Mouse (Mus musculus) heart, embryonic 10.5 days (tissue): ENCODE measurements around the gene Stk39. TPM values are rescaled to one million over a fixed set of nuclear protein-coding genes. Genes with fewer than 3 reads are reported as not detected.
A peak's percentile ranks its signal among the peaks of the same experiment; 100 is the strongest.

Experiments
- DNase-seq: peaks from one replicate; pipeline ENCODE4 v3.0.0-alpha.2; 2017; ENCODE audit warnings: low spot score
- H3K27ac ChIP-seq: fragments of 300-500 bp; sonication (generic); 2 replicates; pipeline ENCODE4 v1.5.1; 2016; ENCODE audit warnings: mild to moderate bottlenecking
- H3K27me3 ChIP-seq: fragments of 300-500 bp; sonication (generic); 2 replicates; pipeline ENCODE4 v1.6.1; 2016; ENCODE audit warnings: mild to moderate bottlenecking; ENCODE audit not compliant: poor library complexity, insufficient read depth, severe bottlenecking
- H3K36me3 ChIP-seq: fragments of 300-500 bp; sonication (generic); 2 replicates; pipeline ENCODE4 v1.6.1; 2016; ENCODE audit warnings: mild to moderate bottlenecking, moderate library complexity
- H3K4me1 ChIP-seq: fragments of 300-500 bp; sonication (generic); 2 replicates; pipeline ENCODE4 v1.6.1; 2016; ENCODE audit warnings: mild to moderate bottlenecking
- H3K4me3 ChIP-seq: fragments of 300-500 bp; sonication (generic); 2 replicates; pipeline ENCODE4 v1.5.1; 2016; ENCODE audit warnings: mild to moderate bottlenecking, moderate library complexity
- H3K9me3 ChIP-seq: fragments of 300-500 bp; sonication (generic); 2 replicates; pipeline ENCODE4 v1.6.1; 2016; ENCODE audit warnings: mild to moderate bottlenecking, moderate library complexity
- WGBS: fragments of 180-500 bp; shearing (Covaris S2); methylation state at CpG from one replicate; pipeline ENCODE4 v1.1.7; 2016; 5-methylcytosine and 5-hydroxymethylcytosine counted together
- polyA plus RNA-seq: library from polyadenylated mRNA; unstranded; fragments of >200 nt; fragmentation: Nextera tagmentation; extraction: Ambion mirVana; gene quantifications from 2 replicates; pipeline ENCODE4 v1.2.1, GENCODE M21; 2016

Stk39 gene
- polyA plus RNA-seq, 1 experiment from 2014 or later: 45.2 TPM

DNA sequence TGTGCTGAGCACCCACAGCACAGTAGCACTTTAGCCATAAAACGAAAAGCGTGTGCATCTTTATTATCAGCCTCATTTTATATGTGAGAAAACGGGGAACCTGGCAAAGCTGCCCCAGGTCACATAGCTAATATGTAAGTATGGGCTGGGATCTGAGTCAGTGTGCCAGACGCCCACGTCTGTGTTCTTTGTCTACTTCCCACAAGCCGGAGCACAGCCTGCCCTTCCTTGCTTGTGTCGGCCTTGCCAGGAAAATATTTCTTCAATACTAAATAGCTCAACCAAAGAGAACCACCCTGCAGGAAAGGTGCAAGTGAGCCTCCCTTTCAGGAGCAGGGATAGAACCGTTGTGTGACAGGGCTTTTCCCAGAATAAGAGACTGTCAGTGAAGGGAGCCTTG, 60.9 kb downstream of the Stk39 start:
- Histone ChIP-seq H3K27me3 (no peaks in the 10 kb centered on the region), H3K27ac (peak overlapping the region; percentile 74), H3K4me3 (no peak overlapping the region), H3K4me1 (peaks cover 78% of the 10 kb centered on the region), H3K36me3 (0 out of 2 replicates have a peak, but pooled peaks cover 4% of the 10 kb centered on the region), H3K9me3 (no peaks in the 10 kb centered on the region)
- DNase-seq: no peak
- WGBS: 80% methylated on average over 8 of the region's 8 CpGs

- H3K27me3 ChIP-seq: no peaks in the 10 kb centered on the region
- H3K4me3 ChIP-seq: no peak overlapping the region
- H3K27ac ChIP-seq: 0 out of 2 replicates have a peak overlapping the region, but pooled peaks have one; percentile 13
- no peak for DNase-seq
- no peaks in the 10 kb centered on the region for H3K9me3 ChIP-seq
- 0 out of 2 replicates have a peak, but pooled peaks cover 4% of the 10 kb centered on the region for H3K36me3 ChIP-seq
- peaks cover 87% of the 10 kb centered on the region for H3K4me1 ChIP-seq
- WGBS: 91% methylated on average over 12 of the region's 12 CpGs
These were observed 62.3 kb downstream of the Stk39 start for GRCm38 (mm10) chr2:68409640-68410215.

GRCm38 (mm10) chr2:68408271-68408980, 63.6 kb downstream of the Stk39 start:
- peak overlapping the region; percentile 80 for H3K27ac ChIP-seq
- no peaks in the 10 kb centered on the region for H3K9me3 ChIP-seq
- H3K4me1 ChIP-seq: peaks cover 86% of the 10 kb centered on the region
- 0 out of 2 replicates have a peak, but pooled peaks cover 4% of the 10 kb centered on the region for H3K36me3 ChIP-seq
- no peak for DNase-seq
- 25% methylated on average over 17 of the region's 17 CpGs for WGBS
- no peak overlapping the region for H3K4me3 ChIP-seq
- H3K27me3 ChIP-seq: no peaks in the 10 kb centered on the region

DNA sequence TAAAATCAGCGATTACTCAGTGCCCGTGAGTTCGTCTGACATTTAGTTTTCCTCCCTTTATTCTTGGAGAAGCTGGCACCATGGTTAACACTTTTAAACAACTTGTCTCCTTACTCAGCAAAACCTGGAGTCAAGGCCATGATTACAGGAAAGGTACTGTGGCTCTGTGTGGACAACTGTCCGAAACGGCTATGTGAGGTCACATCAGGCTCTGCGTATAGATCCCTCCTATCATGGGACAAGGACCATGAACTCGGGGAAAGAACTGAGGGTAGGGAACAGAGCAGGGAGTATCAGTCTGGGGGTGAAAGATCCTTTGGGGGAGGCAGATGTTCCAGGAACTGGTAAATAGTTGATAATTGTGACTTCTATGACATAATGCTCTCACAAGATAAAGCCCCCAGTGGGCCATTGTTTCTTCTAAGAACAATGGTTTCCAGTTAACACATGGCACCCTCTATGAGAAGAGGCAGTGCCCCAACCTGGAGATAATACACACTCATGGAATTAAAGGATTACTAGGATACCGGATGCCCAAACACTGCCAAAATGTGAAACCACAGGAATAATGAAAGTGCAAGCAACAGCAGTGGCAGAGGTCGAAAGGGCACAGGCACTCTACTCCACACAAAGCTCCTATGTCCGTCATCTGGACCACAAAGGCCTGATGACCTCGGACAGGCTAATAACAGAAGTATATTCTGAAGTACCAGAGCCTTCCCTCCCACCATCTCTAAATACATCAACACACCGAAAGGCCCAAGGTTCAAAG, 64.7 kb downstream of the Stk39 start:
- Histone ChIP-seq H3K27me3 (no peaks in the 10 kb centered on the region), H3K27ac (peak overlapping the region; percentile 80; the same call in 1 of the 2 replicates), H3K9me3 (no peaks in the 10 kb centered on the region), H3K36me3 (0 out of 2 replicates have a peak, but pooled peaks cover 4% of the 10 kb centered on the region), H3K4me3 (no peak overlapping the region), H3K4me1 (peaks cover 79% of the 10 kb centered on the region)
- WGBS: 63% methylated on average over 12 of the region's 12 CpGs
- no peak for DNase-seq

DNA sequence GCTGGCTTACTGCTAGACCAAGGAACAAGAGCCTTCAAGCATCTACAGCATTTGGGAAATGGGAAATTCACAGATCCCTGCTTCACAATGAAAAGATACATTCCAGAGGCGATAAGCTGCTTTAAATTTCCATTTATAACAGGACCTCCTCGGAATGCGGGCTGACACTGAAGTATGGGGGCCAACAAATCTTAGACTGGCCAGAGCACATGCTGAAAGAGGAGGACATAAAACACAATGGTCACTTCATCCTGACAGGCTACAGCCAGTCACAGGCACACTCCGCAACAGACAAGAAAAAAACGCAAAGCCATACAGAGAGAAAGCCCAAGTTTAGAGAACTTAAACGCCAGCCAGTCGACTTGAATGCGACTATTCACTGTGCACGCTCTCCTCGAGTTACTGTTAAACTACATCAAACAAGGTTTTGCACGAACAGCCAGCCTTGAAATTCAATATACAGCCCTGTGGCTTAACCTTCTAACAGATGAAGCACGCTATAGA, 65.4 kb downstream of the Stk39 start:
- no peaks in the 10 kb centered on the region for H3K27me3 ChIP-seq
- H3K27ac ChIP-seq: peak overlapping the region; percentile 80
- no peaks in the 10 kb centered on the region for H3K9me3 ChIP-seq
- H3K4me1 ChIP-seq: peaks cover 72% of the 10 kb centered on the region
- no peak overlapping the region for H3K4me3 ChIP-seq
- no peak for DNase-seq
- H3K36me3 ChIP-seq: 0 out of 2 replicates have a peak, but pooled peaks cover 4% of the 10 kb centered on the region
- 38% methylated on average over 12 of the region's 12 CpGs for WGBS

DNA sequence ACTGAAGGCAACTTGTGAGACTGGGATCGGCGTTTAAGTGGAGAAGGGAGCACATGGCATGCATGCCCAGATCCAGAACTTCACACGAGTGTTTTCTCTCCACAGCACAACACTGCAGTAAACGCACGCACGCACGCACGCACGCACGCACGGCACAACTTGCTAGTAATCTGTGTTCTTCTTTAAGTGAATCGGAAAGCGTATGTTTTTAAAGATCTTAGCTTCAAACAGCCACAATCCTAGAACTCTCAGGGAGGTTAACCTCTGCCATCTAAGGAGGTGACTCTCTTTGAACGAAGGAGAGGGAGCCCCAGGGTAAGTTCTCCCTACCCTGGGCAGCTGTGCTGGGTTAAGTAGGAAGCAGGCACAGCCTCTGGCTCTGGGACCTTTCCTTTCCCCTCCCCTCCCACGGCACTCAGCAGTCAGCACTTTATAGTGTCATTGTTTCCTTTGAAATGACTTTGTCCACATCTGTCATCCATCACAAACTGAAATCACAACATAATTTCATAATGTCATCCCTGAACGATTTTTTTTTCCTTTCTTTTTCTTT, 66.8 kb downstream of the Stk39 start:
- no peak for DNase-seq
- no peak overlapping the region for H3K4me3 ChIP-seq
- 68% methylated on average over 16 of the region's 16 CpGs for WGBS
- H3K27ac ChIP-seq: peak overlapping the region; percentile 60
- no peaks in the 10 kb centered on the region for H3K9me3 ChIP-seq
- H3K27me3 ChIP-seq: no peaks in the 10 kb centered on the region
- H3K4me1 ChIP-seq: peaks cover 63% of the 10 kb centered on the region
- peaks cover 10% of the 10 kb centered on the region; the same call in 1 of the 2 replicates for H3K36me3 ChIP-seq

- 64% methylated on average over 18 of the region's 18 CpGs for WGBS
- Histone ChIP-seq H3K27me3 (no peaks in the 10 kb centered on the region), H3K4me1 (peaks cover 60% of the 10 kb centered on the region), H3K36me3 (peaks cover 6% of the 10 kb centered on the region; the same call in 1 of the 2 replicates), H3K27ac (peak overlapping the region; percentile 60; the same call in 1 of the 2 replicates), H3K9me3 (no peaks in the 10 kb centered on the region), H3K4me3 (no peak overlapping the region)
- no peak for DNase-seq
These were observed 67.5 kb downstream of the Stk39 start for GRCm38 (mm10) chr2:68404274-68405162.

DNA sequence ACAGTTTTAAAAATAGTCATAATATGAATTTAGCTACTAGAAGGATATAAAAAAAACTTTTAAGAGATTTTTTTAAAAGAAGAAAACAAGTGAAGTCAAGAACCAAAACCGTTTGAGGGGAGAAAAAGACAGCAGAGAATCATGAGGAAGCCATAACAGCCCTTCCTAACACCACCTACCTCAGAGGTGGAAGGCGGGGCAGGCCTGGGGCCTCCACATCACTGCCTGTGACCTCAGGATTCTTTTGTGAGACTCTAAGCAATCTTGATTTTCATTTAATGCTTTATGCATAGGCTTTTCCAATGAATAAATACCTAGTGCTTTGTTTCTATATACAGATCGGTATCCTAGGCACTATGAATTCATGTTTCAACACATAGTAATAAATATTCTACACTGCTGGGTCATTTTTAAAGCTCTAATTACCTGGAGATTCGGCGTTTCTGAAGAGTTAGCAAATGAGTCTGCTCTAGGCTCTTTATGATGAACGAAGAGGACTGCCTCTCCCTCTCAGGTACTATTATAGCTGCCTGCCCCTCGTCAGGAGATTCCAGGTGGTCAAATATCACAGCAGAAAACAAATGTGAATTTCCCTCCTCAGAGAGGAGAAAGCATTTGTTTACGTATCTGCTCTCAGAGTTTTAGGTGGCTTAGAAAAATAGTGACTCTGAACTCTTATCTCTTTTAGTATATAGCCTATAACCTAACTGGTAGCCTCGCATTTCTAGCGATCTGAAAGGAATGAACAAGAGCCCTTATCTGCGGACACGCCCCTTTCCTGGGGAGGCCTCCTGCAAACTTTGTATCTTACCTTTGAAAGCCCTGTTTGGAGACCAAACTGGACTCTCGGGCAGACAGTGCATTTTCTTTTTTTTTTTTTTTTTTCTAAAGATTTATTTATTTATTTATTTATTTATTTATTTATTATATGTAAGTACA, 78.2 kb downstream of the Stk39 start:
- DNase-seq: no peak
- no peak overlapping the region for H3K27ac ChIP-seq
- no peak overlapping the region for H3K4me3 ChIP-seq
- no peaks in the 10 kb centered on the region for H3K9me3 ChIP-seq
- 0 out of 2 replicates have a peak, but pooled peaks cover under 1% of the 10 kb centered on the region for H3K4me1 ChIP-seq
- no peaks in the 10 kb centered on the region for H3K27me3 ChIP-seq
- H3K36me3 ChIP-seq: peaks cover 49% of the 10 kb centered on the region
- WGBS: 74% methylated on average over 13 of the region's 13 CpGs

DNA sequence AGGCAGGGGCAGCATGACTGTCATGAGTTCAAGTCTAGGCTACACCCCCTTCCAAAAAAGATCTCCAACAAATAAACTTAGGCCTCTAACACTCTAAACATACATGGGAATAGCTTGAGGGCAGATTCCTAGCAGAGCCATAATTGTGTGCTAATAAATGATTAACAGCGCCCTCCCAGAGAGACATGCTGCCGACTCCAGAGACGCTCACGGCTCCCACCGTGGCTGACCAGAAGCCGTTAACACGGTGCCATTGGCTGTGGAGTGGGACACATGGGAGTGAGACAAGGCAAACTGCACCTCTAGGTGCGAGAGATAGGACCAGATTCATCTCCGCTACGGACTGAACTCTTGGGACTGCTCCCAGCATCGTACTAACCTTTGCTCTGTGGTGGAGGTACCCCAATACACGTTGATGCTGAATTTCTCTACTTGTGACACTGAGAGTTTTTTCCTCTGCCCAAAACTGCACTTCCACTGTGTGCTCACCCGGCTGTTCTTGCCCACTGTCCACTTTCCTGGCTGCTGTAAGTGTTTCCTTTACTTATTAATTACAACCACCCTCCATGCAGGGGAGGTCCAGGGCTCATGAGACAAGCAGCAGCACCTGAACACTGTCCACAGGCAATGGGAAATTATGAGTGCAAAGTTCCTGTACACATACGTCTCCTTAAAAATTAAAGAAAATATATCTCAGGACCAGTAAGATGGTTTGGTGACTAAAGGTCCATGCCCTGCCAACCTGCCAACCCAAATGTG, 84.1 kb downstream of the Stk39 start:
- WGBS: 87% methylated on average over 14 of the region's 14 CpGs
- Histone ChIP-seq H3K4me3 (no peak overlapping the region), H3K27me3 (no peaks in the 10 kb centered on the region), H3K4me1 (peaks cover 33% of the 10 kb centered on the region), H3K27ac (no peak overlapping the region), H3K9me3 (no peaks in the 10 kb centered on the region), H3K36me3 (peaks cover 36% of the 10 kb centered on the region)
- DNase-seq: no peak

- WGBS: 82% methylated on average over 10 of the region's 10 CpGs
- H3K9me3 ChIP-seq: no peaks in the 10 kb centered on the region
These were observed 85.7 kb downstream of the Stk39 start for GRCm38 (mm10) chr2:68386313-68386863.

More at GRCm38 (mm10) chr2:68386313-68386863, 85.7 kb downstream of the Stk39 start:
- Histone ChIP-seq H3K4me1 (peaks cover 49% of the 10 kb centered on the region), H3K4me3 (no peak overlapping the region), H3K27me3 (no peaks in the 10 kb centered on the region), H3K36me3 (peaks cover 33% of the 10 kb centered on the region), H3K27ac (peak overlapping the region; percentile 67; the same call in 1 of the 2 replicates)
- DNase-seq: peak; percentile 22
